Mouse (Mus musculus): ENCODE data around the gene Hypk.
"Not testable (repeated sequence)": the region's sequence is repeated elsewhere in the genome, so short reads cannot be mapped to it uniquely, and the experiment has no call there.

Gene Hypk

GRCm38 (mm10) chr2:121484403-121484802 lies 31.3 kb downstream of the Hypk start:
- in situ Hi-C loops (cut with MboI, MseI): not testable (repeated sequence)

- in situ Hi-C loops (cut with MboI, MseI): not testable (repeated sequence)
Measured at GRCm38 (mm10) chr2:121501550-121501949, 48.5 kb downstream of the Hypk start.

- in situ Hi-C loops (cut with MboI, MseI): loop anchor here (5.0 kb wide), 1 partner anchor 34 kb away; the partner anchor contains the start of gene Mfap1b
Measured at GRCm38 (mm10) chr2:121505942-121506882, 53.1 kb downstream of the Hypk start, which contains the start of the genes Mfap1a and Wdr76. Mfap1a (minus strand) TSS chr2:121506665. Wdr76 (plus strand) TSS chr2:121506723.

- in situ Hi-C loops (cut with MboI, MseI): loop anchor here (5.0 kb wide), 1 partner anchor 35 kb away; the partner anchor contains the start of gene Mfap1b
Measured at GRCm38 (mm10) chr2:121507173-121507950, 54.3 kb downstream of the Hypk start.

- in situ Hi-C loops (cut with MboI, MseI): loop anchor here (5.0 kb wide), 1 partner anchor 36 kb away; the partner anchor contains the start of gene Mfap1b
Measured at GRCm38 (mm10) chr2:121507951-121508330, 54.9 kb downstream of the Hypk start.

Measured in T-helper 1 cell (primary cell).